Mouse (Mus musculus) heart, postnatal 25 days (tissue): ENCODE data around the gene Utp6. TPM values are rescaled to one million over a fixed set of nuclear protein-coding genes. Genes with fewer than 3 reads are reported as not detected.

Experiments used
- DNase-seq: peaks from one replicate; pipeline ENCODE4 v3.0.0; 2022; ENCODE audit warnings: low spot score
- intact Hi-C: fragments of 180-260 bp; cut with DNase I; formaldehyde crosslinking; loops from one replicate; pipeline ENCODE4 v1.15.1; 2025
- total RNA-seq, 2 experiments: library from RNA; stranded (reverse); gene quantifications; 2 replicates each; pipeline ENCODE4 v1.2.3; 2021

Gene Utp6
- total RNA-seq, 2 experiments from 2014 or later, result 20.9 to 23.2 TPM

GRCm38 (mm10) chr11:79886961-79887360, 75.2 kb downstream of the Utp6 start:
- intact Hi-C loops, result no loop called here
- no peak for DNase-seq

DNA sequence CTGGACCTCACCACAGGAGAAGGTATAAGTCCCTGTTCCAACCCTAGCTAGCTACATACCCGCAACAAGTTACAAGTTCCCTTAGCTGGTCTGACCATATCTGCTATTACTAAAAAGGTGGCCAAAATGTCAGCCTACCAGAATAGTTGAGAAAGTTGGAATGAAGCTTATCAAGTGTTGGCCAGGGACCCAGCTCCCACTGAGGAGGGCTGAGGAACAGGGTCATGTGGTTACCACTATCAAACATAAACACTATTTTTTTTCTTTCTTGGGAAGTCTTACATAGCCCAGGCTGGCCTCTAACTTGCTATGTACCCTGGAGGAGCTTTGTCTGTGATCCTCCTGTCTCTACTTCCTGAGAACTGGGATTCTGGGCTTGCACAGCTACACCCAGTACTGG, 75.8 kb downstream of the Utp6 start:
- intact Hi-C loops, result no loop called here
- DNase-seq, result no peak

DNA sequence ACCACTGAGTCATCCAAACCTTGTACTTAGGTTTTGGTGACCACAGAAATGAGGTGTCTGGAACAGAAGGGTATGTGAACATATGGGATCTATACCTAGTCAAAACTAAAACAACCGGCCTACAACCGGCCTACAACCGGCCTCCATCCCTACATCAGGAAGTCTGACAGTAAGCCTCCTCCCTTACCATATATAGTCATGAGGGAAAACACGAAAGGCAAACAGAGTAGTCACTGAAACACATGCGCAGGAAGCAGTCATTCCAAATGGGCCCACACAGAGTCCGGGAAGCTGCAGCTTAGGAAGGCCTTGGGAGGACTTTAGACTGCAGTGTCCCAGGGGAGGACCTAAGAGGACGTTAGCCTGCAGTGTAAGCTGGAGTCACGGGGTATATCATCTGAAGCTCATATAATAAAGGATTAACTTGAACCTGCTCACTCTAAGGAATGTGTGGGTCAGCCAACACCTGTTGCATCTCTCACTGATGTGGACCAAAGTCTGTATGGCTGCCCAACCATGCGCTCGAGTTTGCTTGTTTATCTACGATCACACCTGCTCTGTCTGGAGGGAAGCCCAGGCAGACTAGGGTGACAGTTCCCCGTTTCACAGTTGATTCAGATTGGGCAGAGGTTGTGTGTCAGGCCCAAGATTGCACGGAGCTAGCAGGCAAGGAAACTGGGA, 76.3 kb downstream of the Utp6 start:
- intact Hi-C loops, result no loop called here
- DNase-seq, result no peak

- intact Hi-C loops, result no loop called here
- DNase-seq, result no peak
These were observed 77.4 kb downstream of the Utp6 start for GRCm38 (mm10) chr11:79884784-79885183.

Other genes with a start within 250 kb of the Utp6 start
- gene Suz12, start 30.7 kb upstream of the Utp6 start, total RNA-seq, result 10 to 100 TPM; 24.9 to 27.2 TPM
- 10 to 100 TPM; 13.5 to 14.3 TPM for gene Crlf3, start 118.6 kb upstream of the Utp6 start, total RNA-seq
- gene Atad5, start 127.0 kb upstream of the Utp6 start, total RNA-seq, result under 1 TPM; 0.86 to 0.89 TPM
- gene Tefm, start 179.8 kb upstream of the Utp6 start, total RNA-seq, result 10 to 100 TPM; 25.8 to 29.7 TPM
- 10 to 100 TPM; 10.3 to 15.1 TPM for gene Adap2, start 191.7 kb upstream of the Utp6 start, total RNA-seq
- 1 to 10 TPM; 5.8 to 6.0 TPM for gene Rnf135, start 221.5 kb upstream of the Utp6 start, total RNA-seq
- gene Rhot1, start 246.6 kb upstream of the Utp6 start, total RNA-seq, result 10 to 100 TPM; 62.4 to 68.1 TPM